Mouse (Mus musculus) midbrain, embryonic 10.5 days (tissue): ENCODE results near the gene Ldah. TPM values are rescaled to one million over a fixed set of nuclear protein-coding genes. Genes with fewer than 3 reads are reported as not detected.
A peak's percentile ranks its signal among the peaks of the same experiment; 100 is the strongest.

Experiments used
- DNase-seq: peaks from one replicate; pipeline ENCODE4 v3.0.0-alpha.2; 2017; ENCODE audit warnings: low spot score
- H3K27ac ChIP-seq: fragments of 300-500 bp; sonication (generic); replicated peaks from 2 replicates; pipeline ENCODE4 v1.5.1; 2016; ENCODE audit warnings: mild to moderate bottlenecking
- H3K27me3 ChIP-seq: fragments of 300-500 bp; sonication (generic); 2 replicates; pipeline ENCODE4 v1.6.1; 2016; ENCODE audit warnings: low read depth, mild to moderate bottlenecking; ENCODE audit not compliant: poor library complexity, severe bottlenecking
- H3K36me3 ChIP-seq: fragments of 300-500 bp; sonication (generic); 2 replicates; pipeline ENCODE4 v1.6.1; 2016; ENCODE audit warnings: mild to moderate bottlenecking, moderate library complexity
- H3K4me1 ChIP-seq: fragments of 300-500 bp; sonication (generic); 2 replicates; pipeline ENCODE4 v1.6.1; 2016
- H3K4me3 ChIP-seq: fragments of 300-500 bp; sonication (generic); 2 replicates; pipeline ENCODE4 v1.5.1; 2016; ENCODE audit warnings: mild to moderate bottlenecking, moderate library complexity
- H3K9me3 ChIP-seq: fragments of 300-500 bp; sonication (generic); replicated peaks from 2 replicates; pipeline ENCODE4 v1.6.1; 2016; ENCODE audit warnings: mild to moderate bottlenecking
- WGBS: fragments of 180-500 bp; shearing (Covaris S2); methylation state at CpG from one replicate; pipeline ENCODE4 v1.1.7; 2016; 5-methylcytosine and 5-hydroxymethylcytosine counted together
- polyA plus RNA-seq: library from polyadenylated mRNA; unstranded; fragments of >200 nt; fragmentation: Nextera tagmentation; extraction: Ambion mirVana; gene quantifications from 2 replicates; pipeline ENCODE4 v1.2.1, GENCODE M21; 2016

Gene Ldah
- polyA plus RNA-seq, 1 experiment from 2014 or later: 68.8 TPM

GRCm38 (mm10) chr12:8291157-8291853, 83.4 kb downstream of the Ldah start:
- Histone ChIP-seq H3K4me1 (peaks cover 11% of the 10 kb centered on the region), H3K9me3 (no peaks in the 10 kb centered on the region), H3K27ac (no peak overlapping the region), H3K4me3 (no peak overlapping the region), H3K27me3 (peaks cover 34% of the 10 kb centered on the region), H3K36me3 (peaks cover 10% of the 10 kb centered on the region)
- no peak for DNase-seq
- 68% methylated on average over 15 of the region's 15 CpGs for WGBS

GRCm38 (mm10) chr12:8295307-8295913, 87.5 kb downstream of the Ldah start:
- H3K9me3 ChIP-seq: no peaks in the 10 kb centered on the region
- H3K36me3 ChIP-seq: no peaks in the 10 kb centered on the region
- peaks cover 75% of the 10 kb centered on the region for H3K27me3 ChIP-seq
- DNase-seq: no peak
- no peak overlapping the region for H3K4me3 ChIP-seq
- peaks cover 26% of the 10 kb centered on the region for H3K4me1 ChIP-seq
- WGBS: 60% methylated on average over 6 of the region's 6 CpGs
- H3K27ac ChIP-seq: no peak overlapping the region

GRCm38 (mm10) chr12:8296154-8296553, 88.2 kb downstream of the Ldah start:
- Histone ChIP-seq H3K4me1 (peaks cover 28% of the 10 kb centered on the region), H3K4me3 (no peak overlapping the region), H3K36me3 (no peaks in the 10 kb centered on the region), H3K27ac (no peak overlapping the region), H3K27me3 (peaks cover 82% of the 10 kb centered on the region), H3K9me3 (no peaks in the 10 kb centered on the region)
- DNase-seq: no peak
- 83% methylated on average over 2 of the region's 2 CpGs for WGBS

- Histone ChIP-seq H3K36me3 (no peaks in the 10 kb centered on the region), H3K4me3 (peak overlapping the region; percentile 59), H3K9me3 (no peaks in the 10 kb centered on the region), H3K27me3 (peaks cover 98% of the 10 kb centered on the region), H3K27ac (peak overlapping the region; percentile 61), H3K4me1 (peaks cover 32% of the 10 kb centered on the region)
- WGBS: 7% methylated on average over 34 of the region's 34 CpGs
- DNase-seq: peak; percentile 41
These were observed 89.8 kb downstream of the Ldah start for GRCm38 (mm10) chr12:8297586-8298214.

GRCm38 (mm10) chr12:8298361-8299142, 90.6 kb downstream of the Ldah start:
- Histone ChIP-seq H3K36me3 (no peaks in the 10 kb centered on the region), H3K9me3 (no peaks in the 10 kb centered on the region), H3K4me1 (peaks cover 32% of the 10 kb centered on the region), H3K27ac (peak overlapping the region; percentile 61), H3K27me3 (peaks cover 98% of the 10 kb centered on the region), H3K4me3 (peak overlapping the region; percentile 59)
- WGBS: 1% methylated on average over 85 of the region's 85 CpGs
- peak; percentile 58 for DNase-seq

GRCm38 (mm10) chr12:8299143-8300110, 91.5 kb downstream of the Ldah start:
- no peaks in the 10 kb centered on the region for H3K36me3 ChIP-seq
- no peaks in the 10 kb centered on the region for H3K9me3 ChIP-seq
- peaks cover 32% of the 10 kb centered on the region for H3K4me1 ChIP-seq
- no peak overlapping the region for H3K27ac ChIP-seq
- peaks cover 100% of the 10 kb centered on the region for H3K27me3 ChIP-seq
- peak; percentile 51 for DNase-seq
- H3K4me3 ChIP-seq: peak overlapping the region; percentile 59
- WGBS: 3% methylated on average over 34 of the region's 34 CpGs

GRCm38 (mm10) chr12:8300111-8300480, 92.2 kb downstream of the Ldah start:
- H3K4me1 ChIP-seq: peaks cover 32% of the 10 kb centered on the region
- no peaks in the 10 kb centered on the region for H3K9me3 ChIP-seq
- peak overlapping the region; percentile 59 for H3K4me3 ChIP-seq
- H3K27me3 ChIP-seq: peaks cover 100% of the 10 kb centered on the region
- H3K27ac ChIP-seq: no peak overlapping the region
- DNase-seq: peak; percentile 53
- H3K36me3 ChIP-seq: no peaks in the 10 kb centered on the region
- 6% methylated on average over 10 of the region's 10 CpGs for WGBS

GRCm38 (mm10) chr12:8300521-8300920, 92.6 kb downstream of the Ldah start:
- Histone ChIP-seq H3K36me3 (no peaks in the 10 kb centered on the region), H3K27ac (no peak overlapping the region), H3K4me3 (peak overlapping the region; percentile 59), H3K9me3 (no peaks in the 10 kb centered on the region), H3K27me3 (peaks cover 100% of the 10 kb centered on the region), H3K4me1 (peaks cover 34% of the 10 kb centered on the region)
- 7% methylated on average over 5 of the region's 5 CpGs for WGBS
- no peak for DNase-seq

- Histone ChIP-seq H3K9me3 (no peaks in the 10 kb centered on the region), H3K27me3 (peaks cover 100% of the 10 kb centered on the region), H3K36me3 (no peaks in the 10 kb centered on the region), H3K27ac (peak overlapping the region; percentile 74), H3K4me3 (peak overlapping the region; percentile 59), H3K4me1 (peaks cover 41% of the 10 kb centered on the region)
- WGBS: 2% methylated on average over 46 of the region's 46 CpGs
- DNase-seq: peak; percentile 42
These were observed 93.3 kb downstream of the Ldah start for GRCm38 (mm10) chr12:8301011-8301814.

- peak within 1 kb of the TSS; percentile 74 for H3K27ac ChIP-seq
- DNase-seq: peak; percentile 65
- 2% methylated on average over 51 of the region's 53 CpGs for WGBS
These were observed 94.0 kb downstream of the Ldah start, which contains the start of gene Gdf7 for GRCm38 (mm10) chr12:8301841-8302431. Gene Gdf7 (minus strand): TSS chr12:8301954.

GRCm38 (mm10) chr12:8305258-8305657, 97.4 kb downstream of the Ldah start:
- Histone ChIP-seq H3K27me3 (peaks cover 74% of the 10 kb centered on the region), H3K9me3 (no peaks in the 10 kb centered on the region), H3K27ac (no peak overlapping the region), H3K4me1 (peaks cover 34% of the 10 kb centered on the region), H3K4me3 (no peak overlapping the region), H3K36me3 (no peaks in the 10 kb centered on the region)
- DNase-seq: no peak
- WGBS: 48% methylated on average over 2 of the region's 2 CpGs

More at GRCm38 (mm10) chr12:8301841-8302431, 94.0 kb downstream of the Ldah start, which contains the start of gene Gdf7:
- Histone ChIP-seq H3K9me3 (no peaks in the 10 kb centered on the region), H3K4me1 (peaks cover 47% of the 10 kb centered on the region), H3K27me3 (peaks cover 96% of the 10 kb centered on the region), H3K4me3 (peak within 1 kb of the TSS; percentile 59), H3K36me3 (no peaks in the 10 kb centered on the region)
